21 mouse cellular contexts compared by ENCODE assay signal in genomic region chr9:47892995-47893394, GRCm38 (mm10).
"Had no signal": no experiment of that assay in that cellular context is flagged by ENCODE, and none has a peak within 500 bp of the region (broad histone marks: within the 10 kb centered on the region; RNA-seq: fewer than 3 reads in every experiment).

No protein-coding gene starts in this region.

- H3K4me1 ChIP-seq: liver, embryonic 13.5 days had no signal

- ATAC-seq: intestine, postnatal 0 days; midbrain, embryonic 13.5 days; midbrain, embryonic 16.5 days had no signal

- H3K27me3 ChIP-seq: kidney, embryonic 15.5 days; liver, embryonic 13.5 days; stomach, embryonic 15.5 days had no signal

- DNase-seq: kidney, adult 8-10 months; kidney, postnatal 10 days; kidney, postnatal 36 days; liver; liver, embryonic 13.5 days; lung, embryonic 14.5 days; lung, postnatal 10 days; lung, postnatal 4 days; retina, postnatal 1 day; right cerebral cortex, postnatal 25 days; spleen, adult 18-20 months; thymus, postnatal 4 days had no signal

- H3K27ac ChIP-seq: limb, embryonic 10.5 days; limb, embryonic 13.5 days; liver, embryonic 13.5 days; midbrain, embryonic 10.5 days; midbrain, embryonic 13.5 days; stomach, embryonic 15.5 days had no signal

- H3K4me3 ChIP-seq: kidney, embryonic 15.5 days; limb, embryonic 10.5 days; limb, embryonic 13.5 days; liver, embryonic 13.5 days; megakaryocyte, embryonic 14.5 days; midbrain, embryonic 10.5 days; midbrain, embryonic 13.5 days; stomach, embryonic 15.5 days had no signal

- H3K36me3 ChIP-seq: kidney, embryonic 15.5 days; limb, embryonic 10.5 days; limb, embryonic 13.5 days; liver, embryonic 13.5 days; midbrain, embryonic 10.5 days; midbrain, embryonic 13.5 days; stomach, embryonic 15.5 days had no signal

- H3K9me3 ChIP-seq: kidney, embryonic 15.5 days; limb, embryonic 10.5 days; limb, embryonic 13.5 days; liver, embryonic 13.5 days; megakaryocyte, embryonic 14.5 days; midbrain, embryonic 10.5 days; midbrain, embryonic 13.5 days; stomach, embryonic 15.5 days had no signal

- H3K9ac ChIP-seq: kidney, embryonic 15.5 days; limb, embryonic 13.5 days; liver, embryonic 13.5 days; lung, embryonic 14.5 days; midbrain, embryonic 13.5 days; stomach, embryonic 15.5 days had no signal

- H3K4me2 ChIP-seq: kidney, embryonic 15.5 days; limb, embryonic 13.5 days; liver, embryonic 13.5 days; lung, embryonic 14.5 days; midbrain, embryonic 13.5 days; stomach, embryonic 15.5 days had no signal
